Mouse (Mus musculus) G1E (cell line): ENCODE measurements around the gene Gm17660.
A peak's percentile ranks its signal among the peaks of the same experiment; 100 is the strongest.

Source experiments
- CTCF ChIP-seq: IDR thresholded peaks from 2 replicates; pipeline ENCODE4 v1.5.1; 2012; ENCODE audit warnings: low read depth, low read length, inconsistent platforms, mixed read lengths
- GATA2 ChIP-seq: IDR thresholded peaks from 2 replicates; pipeline ENCODE4 v1.6.1; 2012; ENCODE audit warnings: low read depth, low read length, inconsistent platforms, borderline replicate concordance

GRCm38 (mm10) chr5:104052956-104053355, 24.5 kb downstream of the Gm17660 start:
- TF ChIP-seq CTCF, result peak; percentile 22; the same call in 1 of the 2 replicates
- no peak for TF ChIP-seq GATA2
